16 mouse cellular contexts compared by ENCODE assay signal in the genomic region with DNA sequence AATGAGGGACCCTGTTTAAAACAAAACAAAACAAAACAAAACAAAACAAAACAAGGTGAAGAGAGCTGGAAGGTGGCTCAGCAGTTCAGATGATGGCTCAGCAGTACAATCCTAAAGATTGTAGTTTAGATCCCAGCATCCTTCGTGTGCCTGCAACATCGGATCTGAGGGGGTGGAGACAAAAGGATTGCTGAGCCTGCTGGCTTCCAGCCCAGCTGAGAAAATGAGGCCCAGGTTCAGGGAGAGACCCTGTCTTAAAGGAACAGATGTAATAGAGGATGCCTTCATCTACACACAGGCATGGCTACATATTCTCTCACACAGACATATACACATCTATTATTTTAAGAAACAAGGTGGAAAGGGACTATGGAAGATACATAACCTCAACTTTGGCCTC. TPM values are rescaled to one million over a fixed set of nuclear protein-coding genes. Genes with fewer than 3 reads are reported as not detected.
"Had no signal": no experiment of that assay in that cellular context is flagged by ENCODE, and none has a peak within 500 bp of the region (broad histone marks: within the 10 kb centered on the region; RNA-seq: fewer than 3 reads in every experiment).

No protein-coding gene starts in this region.

- H3K9ac ChIP-seq: limb, embryonic 13.5 days; liver, embryonic 14.5 days; midbrain, embryonic 15.5 days had no signal

- H3K9me3 ChIP-seq: limb, embryonic 13.5 days; midbrain, embryonic 15.5 days had no signal

- ATAC-seq: midbrain, embryonic 15.5 days had no signal

- H3K36me3 ChIP-seq: midbrain, embryonic 15.5 days had no signal

- H3K4me1 ChIP-seq: limb, embryonic 13.5 days; midbrain, embryonic 15.5 days had no signal

- H3K4me2 ChIP-seq: limb, embryonic 13.5 days; midbrain, embryonic 11.5 days; midbrain, embryonic 15.5 days had no signal

- H3K27me3 ChIP-seq: limb, embryonic 13.5 days; midbrain, embryonic 15.5 days had no signal

- H3K27ac ChIP-seq: kidney, postnatal 0 days; limb, embryonic 13.5 days; liver, embryonic 14.5 days; midbrain, embryonic 15.5 days had no signal

- DNase-seq: kidney, postnatal 36 days; layer of hippocampus, adult 9-11 months; layer of hippocampus, postnatal 36 days; lung, adult 18-20 months; lung, postnatal 10 days; lung, postnatal 4 days; right cerebral cortex, postnatal 25 days; thymus, postnatal 4 days had no signal

- H3K4me3 ChIP-seq: limb, embryonic 13.5 days; midbrain, embryonic 15.5 days had no signal

RNA-seq across cellular contexts. Expression of a gene that starts 17.1 kb away (rescaled TPM):
- total RNA-seq: liver, adult 2 months; megakaryocyte, adult 5-6 weeks had no signal
- polyA plus RNA-seq: liver, adult 2 months; liver, embryonic 14.5 days; small intestine, adult 2 months had no signal
